Mouse (Mus musculus): ENCODE measurements at regions not wholly inside any gene's neighbourhood (a gene's known extent, or its start where the extent isn't known, plus 50 kb on each side); places are given as distances from the start of the nearest gene placed in this dataset.

GRCm38 (mm10) chr8:89914076-89914475 is 434.1 kb downstream of the Tox3 start:
- peak; percentile 37 to 76 for DNase-seq (ENCODE audit: low spot score in 2 of 2)

GRCm38 (mm10) chr8:89906200-89906599 is 441.9 kb downstream of the Tox3 start:
- DNase-seq (ENCODE audit: low spot score in 2 of 2), result no peak

- DNase-seq (ENCODE audit: low spot score in 2 of 2), result peak in 1 of 2 experiments; percentile 24
Measured at GRCm38 (mm10) chr8:89905588-89905987, 442.6 kb downstream of the Tox3 start.

- DNase-seq (ENCODE audit: low spot score in 2 of 2), result peak in 1 of 2 experiments; percentile 60
Measured at GRCm38 (mm10) chr8:89903346-89903745, 444.8 kb downstream of the Tox3 start.

- DNase-seq (ENCODE audit: low spot score in 2 of 2), result peak; percentile 30 to 65
Measured at GRCm38 (mm10) chr8:89872768-89873167, 475.4 kb downstream of the Tox3 start.

GRCm38 (mm10) chr8:89871966-89872365 is 476.2 kb downstream of the Tox3 start:
- DNase-seq (ENCODE audit: low spot score in 2 of 2), result peak; percentile 11 to 60

- peak; percentile 29 to 79 for DNase-seq (ENCODE audit: low spot score in 2 of 2)
Measured at GRCm38 (mm10) chr8:89859813-89860212, 488.3 kb downstream of the Tox3 start.

- DNase-seq (ENCODE audit: low spot score in 2 of 2), result no peak
Measured at GRCm38 (mm10) chr8:89858706-89859385, 489.3 kb downstream of the Tox3 start.

GRCm38 (mm10) chr8:89855556-89855955 is 492.6 kb downstream of the Tox3 start:
- peak in 1 of 2 experiments; percentile 52 for DNase-seq (ENCODE audit: low spot score in 2 of 2)

- DNase-seq (ENCODE audit: low spot score in 2 of 2), result peak; percentile 75 to 96
Measured at GRCm38 (mm10) chr8:89850209-89850796, 497.8 kb downstream of the Tox3 start.

GRCm38 (mm10) chr8:89849416-89850208 is 498.5 kb downstream of the Tox3 start:
- peak; percentile 44 to 88 for DNase-seq (ENCODE audit: low spot score in 2 of 2)

GRCm38 (mm10) chr8:89838494-89838893 is 509.6 kb downstream of the Tox3 start:
- DNase-seq (ENCODE audit: low spot score in 2 of 2), result no peak

GRCm38 (mm10) chr8:89833715-89834114 is 514.4 kb downstream of the Tox3 start:
- peak in 1 of 2 experiments; percentile 19 for DNase-seq (ENCODE audit: low spot score in 2 of 2)

GRCm38 (mm10) chr8:89824586-89824985 is 523.6 kb downstream of the Tox3 start:
- DNase-seq (ENCODE audit: low spot score in 2 of 2), result no peak

GRCm38 (mm10) chr8:89823631-89824030 is 524.5 kb downstream of the Tox3 start:
- no peak for DNase-seq (ENCODE audit: low spot score in 2 of 2)

- peak in 1 of 2 experiments; percentile 3 for DNase-seq (ENCODE audit: low spot score in 2 of 2)
Measured at GRCm38 (mm10) chr8:89812036-89812711, 536.0 kb downstream of the Tox3 start.

GRCm38 (mm10) chr8:89788296-89788695 is 559.8 kb downstream of the Tox3 start:
- DNase-seq (ENCODE audit: low spot score in 2 of 2), result no peak

GRCm38 (mm10) chr8:89787050-89787905 is 560.9 kb downstream of the Tox3 start:
- peak; percentile 34 to 76 for DNase-seq (ENCODE audit: low spot score in 2 of 2)

- DNase-seq (ENCODE audit: low spot score in 2 of 2), result peak; percentile 54 to 89
Measured at GRCm38 (mm10) chr8:89785011-89785410, 563.1 kb downstream of the Tox3 start.

GRCm38 (mm10) chr8:89783311-89783710 is 564.8 kb downstream of the Tox3 start:
- no peak for DNase-seq (ENCODE audit: low spot score in 2 of 2)

Measured in layer of hippocampus, adult 18-20 months (tissue).